Mouse (Mus musculus): ENCODE measurements around the gene Tmeff1. TPM values are rescaled to one million over a fixed set of nuclear protein-coding genes. Genes with fewer than 3 reads are reported as not detected.

The Tmeff1 gene
- polyA plus RNA-seq, 1 experiment from 2014 or later: 1.0 TPM

DNA sequence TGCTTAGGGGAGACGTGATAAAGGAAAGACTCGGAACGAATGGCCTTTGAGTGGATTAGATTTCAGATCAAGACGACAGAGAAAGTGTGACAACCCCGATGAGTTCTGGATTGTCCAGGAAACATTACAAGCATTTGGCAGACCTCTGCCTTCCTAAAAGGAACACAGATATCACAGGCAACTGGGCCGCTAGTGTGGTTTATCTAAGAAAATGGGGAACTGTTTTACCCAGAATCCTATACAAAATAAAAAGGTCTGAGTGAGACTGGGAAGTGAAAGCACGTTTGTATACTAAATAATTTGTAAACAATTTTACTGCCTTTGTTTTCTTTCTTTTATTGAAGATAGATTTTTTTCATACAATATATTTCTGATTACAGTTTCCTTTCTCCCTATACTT, 5.9 kb downstream of the Tmeff1 start:
- WGBS (ENCODE audit: insufficient replicate concordance): 33% methylated on average over 7 of the region's 7 CpGs
- H3K9me3 ChIP-seq (replicated peaks): no peaks in the 10 kb centered on the region
- no peak overlapping the region for H3K4me3 ChIP-seq (replicated peaks)
- no peak overlapping the region for H3K9ac ChIP-seq
- no peak for ATAC-seq (ENCODE audit: insufficient read depth)
- H3K27me3 ChIP-seq: peaks cover 11% of the 10 kb centered on the region
- H3K4me1 ChIP-seq (replicated peaks): no peaks in the 10 kb centered on the region
- no peak overlapping the region for H3K4me2 ChIP-seq
- no peak overlapping the region for H3K27ac ChIP-seq (replicated peaks)
- no peaks in the 10 kb centered on the region for H3K36me3 ChIP-seq (replicated peaks)

DNA sequence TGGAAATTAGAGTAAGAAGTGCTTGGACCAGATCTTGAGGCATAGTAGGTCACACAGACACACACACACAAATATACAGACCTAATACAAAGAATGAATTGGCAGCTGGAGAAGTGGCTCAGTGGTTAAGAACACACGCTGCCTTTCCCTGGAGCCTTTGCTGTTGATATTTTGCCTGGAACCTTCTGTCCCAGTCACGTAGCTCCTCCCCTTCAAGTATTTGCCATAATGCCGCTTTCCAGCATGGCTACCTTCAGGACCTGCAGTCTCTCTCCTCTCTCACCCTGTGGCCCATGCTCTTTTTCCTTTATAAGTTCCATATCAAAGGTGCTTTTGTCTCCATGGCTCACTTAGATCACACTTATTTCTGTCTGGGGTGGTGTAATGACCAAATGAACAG, 6.4 kb downstream of the Tmeff1 start:
- H3K4me3 ChIP-seq (replicated peaks): no peak overlapping the region
- 65% methylated on average over 3 of the region's 3 CpGs for WGBS (ENCODE audit: insufficient replicate concordance)
- no peaks in the 10 kb centered on the region for H3K9me3 ChIP-seq (replicated peaks)
- H3K4me2 ChIP-seq: no peak overlapping the region
- H3K27ac ChIP-seq (replicated peaks): no peak overlapping the region
- no peak overlapping the region for H3K9ac ChIP-seq
- H3K27me3 ChIP-seq: peaks cover 6% of the 10 kb centered on the region
- no peaks in the 10 kb centered on the region for H3K36me3 ChIP-seq (replicated peaks)
- H3K4me1 ChIP-seq (replicated peaks): no peaks in the 10 kb centered on the region
- ATAC-seq (ENCODE audit: insufficient read depth): no peak

DNA sequence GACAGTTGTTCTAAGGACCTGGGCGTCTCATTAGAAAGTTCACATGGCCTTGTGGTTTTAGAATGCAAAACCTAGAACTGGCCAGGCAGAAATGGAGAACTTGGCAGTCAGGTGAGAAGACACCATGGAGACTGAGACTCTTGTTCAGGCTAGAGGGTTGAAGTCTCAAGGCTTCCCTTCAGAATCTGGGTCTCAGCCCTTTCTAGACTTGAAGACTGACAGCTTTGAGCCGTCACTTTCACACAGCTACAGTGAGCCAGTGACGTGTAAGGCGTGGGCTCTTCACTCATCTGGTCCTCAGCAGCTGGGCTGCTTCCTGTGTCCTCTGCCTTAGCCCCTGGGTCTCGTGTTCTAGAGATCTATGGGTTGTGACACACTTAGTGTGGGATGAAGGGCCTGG, 7.4 kb downstream of the Tmeff1 start:
- no peak for ATAC-seq (ENCODE audit: insufficient read depth)
- WGBS (ENCODE audit: insufficient replicate concordance): 24% methylated on average over 5 of the region's 5 CpGs
- Histone ChIP-seq H3K9ac (no peak overlapping the region), H3K27me3 (no peaks in the 10 kb centered on the region), H3K36me3 (replicated peaks) (no peaks in the 10 kb centered on the region), H3K4me1 (replicated peaks) (no peaks in the 10 kb centered on the region), H3K9me3 (replicated peaks) (no peaks in the 10 kb centered on the region), H3K4me2 (no peak overlapping the region), H3K27ac (replicated peaks) (no peak overlapping the region), H3K4me3 (replicated peaks) (no peak overlapping the region)

DNA sequence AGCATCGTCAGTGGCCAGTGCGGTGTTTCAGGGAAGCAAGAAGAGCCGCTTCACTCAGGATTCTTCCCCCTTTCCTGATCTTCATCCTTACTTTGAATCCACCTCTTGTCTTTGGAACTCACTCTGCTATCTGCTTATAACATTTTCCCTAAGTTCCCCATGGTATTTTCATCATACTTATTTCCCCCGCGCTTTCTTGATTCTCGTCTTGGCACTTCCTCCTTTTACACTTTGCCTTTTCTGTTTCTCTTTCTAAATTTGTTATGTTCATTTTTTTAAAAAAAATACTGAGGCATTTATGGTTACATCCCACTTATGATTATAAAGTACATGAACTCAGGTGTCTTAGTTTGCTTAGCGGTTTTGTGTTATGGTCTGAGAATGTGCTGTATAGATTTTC, 7.9 kb downstream of the Tmeff1 start:
- Histone ChIP-seq H3K4me1 (replicated peaks) (no peaks in the 10 kb centered on the region), H3K9ac (no peak overlapping the region), H3K9me3 (replicated peaks) (no peaks in the 10 kb centered on the region), H3K27me3 (no peaks in the 10 kb centered on the region), H3K4me3 (replicated peaks) (no peak overlapping the region), H3K36me3 (replicated peaks) (no peaks in the 10 kb centered on the region), H3K4me2 (no peak overlapping the region), H3K27ac (replicated peaks) (no peak overlapping the region)
- ATAC-seq (ENCODE audit: insufficient read depth): no peak
- 59% methylated on average over 7 of the region's 7 CpGs for WGBS (ENCODE audit: insufficient replicate concordance)

DNA sequence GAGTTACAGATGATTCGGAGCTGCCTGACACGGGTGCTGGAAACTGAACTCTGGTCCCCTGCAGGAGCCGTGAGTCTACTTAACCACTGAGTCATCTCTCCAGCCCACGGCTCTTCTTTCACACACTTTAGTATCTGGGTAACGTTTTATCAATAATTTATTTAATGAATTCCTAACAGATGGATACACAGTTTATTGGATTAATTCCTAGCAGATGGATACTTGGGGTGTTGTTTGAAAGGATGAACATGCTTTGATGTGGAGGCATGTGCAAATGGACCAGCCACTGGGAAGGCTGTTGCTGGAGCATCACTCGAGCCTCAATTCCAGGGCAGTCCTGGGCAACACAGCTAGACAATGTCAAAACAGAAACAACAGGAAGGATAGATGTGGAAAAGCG, 11.1 kb downstream of the Tmeff1 start:
- no peaks in the 10 kb centered on the region for H3K36me3 ChIP-seq (replicated peaks)
- no peak overlapping the region for H3K9ac ChIP-seq
- no peaks in the 10 kb centered on the region for H3K9me3 ChIP-seq (replicated peaks)
- WGBS (ENCODE audit: insufficient replicate concordance): 78% methylated on average over 7 of the region's 7 CpGs
- H3K4me3 ChIP-seq (replicated peaks): no peak overlapping the region
- H3K27me3 ChIP-seq: no peaks in the 10 kb centered on the region
- no peak overlapping the region for H3K4me2 ChIP-seq
- no peaks in the 10 kb centered on the region for H3K4me1 ChIP-seq (replicated peaks)
- ATAC-seq (ENCODE audit: insufficient read depth): no peak
- H3K27ac ChIP-seq (replicated peaks): no peak overlapping the region

DNA sequence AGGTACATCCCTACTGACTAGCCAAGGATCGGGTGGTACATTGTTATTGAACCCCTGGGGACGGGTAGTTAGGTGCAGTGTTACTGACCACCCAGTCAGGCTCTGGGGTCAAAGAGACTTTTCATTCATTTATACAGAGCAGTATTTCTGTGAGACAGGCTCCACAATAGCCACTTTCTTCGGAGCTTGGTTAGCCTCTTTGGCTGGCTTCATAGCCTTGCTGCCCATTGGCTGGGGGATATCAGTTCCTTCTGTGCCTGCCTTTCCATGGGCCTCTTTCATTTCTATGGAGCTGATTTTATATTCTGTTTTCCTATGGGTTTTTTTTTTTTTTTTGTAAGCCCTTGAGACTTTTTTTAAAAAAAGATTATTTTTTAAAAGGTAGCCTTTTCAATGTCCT, 20.7 kb downstream of the Tmeff1 start:
- Histone ChIP-seq H3K4me1 (replicated peaks) (no peaks in the 10 kb centered on the region), H3K27ac (replicated peaks) (no peak overlapping the region), H3K9me3 (replicated peaks) (no peaks in the 10 kb centered on the region), H3K4me3 (replicated peaks) (no peak overlapping the region), H3K36me3 (replicated peaks) (no peaks in the 10 kb centered on the region), H3K9ac (no peak overlapping the region), H3K27me3 (no peaks in the 10 kb centered on the region), H3K4me2 (no peak overlapping the region)
- 74% methylated on average over 3 of the region's 3 CpGs for WGBS (ENCODE audit: insufficient replicate concordance)
- ATAC-seq (ENCODE audit: insufficient read depth): no peak

DNA sequence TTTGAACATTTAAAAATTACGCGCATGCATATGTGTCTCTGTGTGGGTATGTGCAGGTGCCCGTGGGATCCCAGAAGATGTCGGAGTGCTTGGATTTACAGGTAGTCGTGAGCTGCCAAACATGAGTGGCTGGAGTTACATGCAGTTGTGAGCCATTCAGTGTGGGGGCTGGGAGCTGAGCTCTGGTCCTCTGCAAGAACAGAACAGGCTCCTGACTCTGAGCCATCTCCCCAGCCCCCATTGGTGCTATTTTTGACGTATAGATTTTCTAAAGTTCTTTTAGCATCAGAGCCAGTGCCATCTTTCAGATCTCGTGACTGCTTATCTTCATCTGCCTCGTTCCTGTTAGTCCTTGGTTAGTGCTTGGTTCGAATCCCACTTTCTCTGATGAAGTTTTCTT, 24.5 kb downstream of the Tmeff1 start:
- Histone ChIP-seq H3K27me3 (no peaks in the 10 kb centered on the region), H3K36me3 (replicated peaks) (no peaks in the 10 kb centered on the region), H3K9me3 (replicated peaks) (no peaks in the 10 kb centered on the region), H3K4me2 (no peak overlapping the region), H3K4me1 (replicated peaks) (no peaks in the 10 kb centered on the region), H3K4me3 (replicated peaks) (no peak overlapping the region), H3K9ac (no peak overlapping the region), H3K27ac (replicated peaks) (no peak overlapping the region)
- WGBS (ENCODE audit: insufficient replicate concordance): 70% methylated on average over 9 of the region's 9 CpGs
- ATAC-seq (ENCODE audit: insufficient read depth): no peak

DNA sequence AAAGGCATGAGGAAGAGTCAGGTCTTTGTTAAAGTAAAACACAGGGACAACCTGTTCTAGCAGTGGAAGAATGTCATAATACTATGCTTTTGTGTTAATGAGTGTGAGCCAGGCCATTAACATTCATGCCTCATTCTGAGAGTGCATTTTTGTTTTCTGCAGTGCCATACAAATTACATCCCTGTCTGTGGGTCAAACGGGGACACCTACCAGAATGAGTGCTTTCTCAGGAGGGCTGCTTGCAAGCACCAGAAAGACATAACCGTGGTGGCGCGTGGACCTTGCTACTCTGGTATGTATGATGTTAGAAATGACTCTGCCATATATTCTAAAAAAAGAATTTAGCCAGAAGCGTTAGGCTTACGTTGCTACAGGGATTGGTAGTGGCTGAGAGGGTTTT, 25.3 kb downstream of the Tmeff1 start:
- H3K27ac ChIP-seq (replicated peaks): no peak overlapping the region
- 77% methylated on average over 6 of the region's 6 CpGs for WGBS (ENCODE audit: insufficient replicate concordance)
- H3K27me3 ChIP-seq: no peaks in the 10 kb centered on the region

DNA sequence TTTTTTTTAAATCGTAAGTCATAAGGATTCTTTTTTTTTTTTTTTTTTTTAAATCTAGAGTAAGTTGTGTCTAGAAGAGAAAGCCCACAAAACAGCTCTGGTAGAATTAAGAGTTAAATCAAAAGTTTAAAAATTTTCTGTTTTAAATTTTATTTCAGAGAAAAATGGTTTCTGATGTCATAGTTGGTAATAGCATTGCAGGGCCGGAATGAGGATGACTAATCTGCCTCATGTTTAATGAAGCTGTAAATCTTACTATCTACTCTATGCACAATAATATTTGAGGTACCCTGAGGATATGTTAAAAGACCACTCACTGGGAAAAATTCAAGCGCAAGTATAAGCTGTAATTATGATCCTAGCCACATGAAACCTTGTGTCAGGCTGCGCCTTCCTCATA, 30.5 kb downstream of the Tmeff1 start:
- Histone ChIP-seq H3K27me3 (no peaks in the 10 kb centered on the region), H3K9ac (no peak overlapping the region), H3K9me3 (replicated peaks) (no peaks in the 10 kb centered on the region), H3K4me2 (no peak overlapping the region), H3K4me1 (replicated peaks) (no peaks in the 10 kb centered on the region), H3K4me3 (replicated peaks) (no peak overlapping the region), H3K27ac (replicated peaks) (no peak overlapping the region), H3K36me3 (replicated peaks) (no peaks in the 10 kb centered on the region)
- WGBS (ENCODE audit: insufficient replicate concordance): 75% methylated on average over 4 of the region's 4 CpGs
- no peak for ATAC-seq (ENCODE audit: insufficient read depth)

More for the DNA sequence above, 25.3 kb downstream of the Tmeff1 start:
- no peak overlapping the region for H3K4me3 ChIP-seq (replicated peaks)
- H3K4me2 ChIP-seq: no peak overlapping the region
- H3K4me1 ChIP-seq (replicated peaks): no peaks in the 10 kb centered on the region
- no peak for ATAC-seq (ENCODE audit: insufficient read depth)
- H3K9ac ChIP-seq: no peak overlapping the region
- H3K9me3 ChIP-seq (replicated peaks): no peaks in the 10 kb centered on the region
- no peaks in the 10 kb centered on the region for H3K36me3 ChIP-seq (replicated peaks)

DNA sequence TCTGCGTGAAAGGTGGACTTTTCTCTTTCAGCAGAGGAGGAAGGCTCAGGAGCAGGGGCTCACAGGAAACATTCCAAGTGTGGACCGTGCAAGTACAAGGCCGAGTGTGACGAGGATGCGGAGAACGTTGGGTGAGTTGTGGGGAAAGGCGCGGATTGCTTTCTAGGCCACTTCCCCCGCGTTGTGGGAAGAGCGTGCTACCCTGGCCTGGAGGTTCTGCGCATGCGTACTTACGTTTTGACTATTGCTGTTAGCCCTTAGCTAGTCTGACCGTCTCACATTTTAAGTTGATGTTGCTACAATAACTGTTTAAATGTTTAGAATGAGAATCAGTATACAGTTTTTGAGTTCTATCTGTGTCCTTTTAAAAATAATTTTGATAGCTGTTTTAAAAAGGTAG, 32.2 kb downstream of the Tmeff1 start:
- Histone ChIP-seq H3K27ac (replicated peaks) (no peak overlapping the region), H3K4me3 (replicated peaks) (no peak overlapping the region), H3K4me2 (no peak overlapping the region), H3K36me3 (replicated peaks) (no peaks in the 10 kb centered on the region), H3K4me1 (replicated peaks) (no peaks in the 10 kb centered on the region), H3K9ac (no peak overlapping the region), H3K9me3 (replicated peaks) (no peaks in the 10 kb centered on the region), H3K27me3 (no peaks in the 10 kb centered on the region)
- 87% methylated on average over 15 of the region's 15 CpGs for WGBS (ENCODE audit: insufficient replicate concordance)
- no peak for ATAC-seq (ENCODE audit: insufficient read depth)

DNA sequence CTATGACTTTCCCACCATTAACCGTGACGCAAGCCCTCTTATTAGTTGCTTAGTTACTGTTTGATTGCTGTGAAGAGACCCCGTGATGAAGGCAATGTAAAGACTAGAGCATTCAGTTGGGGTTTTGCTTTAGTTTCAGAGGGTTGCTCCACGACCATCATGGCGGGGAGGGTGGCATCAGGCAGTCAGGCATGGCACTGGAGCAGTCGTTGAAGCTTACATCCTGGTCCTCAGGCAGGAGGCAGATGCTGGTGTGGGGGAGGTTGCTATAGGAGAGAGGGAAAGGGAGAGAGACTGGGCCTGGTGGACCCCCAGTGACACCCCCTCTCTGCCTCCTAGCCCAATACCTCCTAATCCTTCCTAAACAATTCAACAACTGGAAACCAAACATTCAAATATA, 35.1 kb downstream of the Tmeff1 start:
- H3K36me3 ChIP-seq (replicated peaks): no peaks in the 10 kb centered on the region
- no peak overlapping the region for H3K4me3 ChIP-seq (replicated peaks)
- no peak for ATAC-seq (ENCODE audit: insufficient read depth)
- no peaks in the 10 kb centered on the region for H3K27me3 ChIP-seq
- H3K4me2 ChIP-seq: no peak overlapping the region
- WGBS (ENCODE audit: insufficient replicate concordance): 76% methylated on average over 6 of the region's 6 CpGs
- H3K9ac ChIP-seq: no peak overlapping the region
- H3K27ac ChIP-seq (replicated peaks): no peak overlapping the region
- H3K9me3 ChIP-seq (replicated peaks): no peaks in the 10 kb centered on the region
- H3K4me1 ChIP-seq (replicated peaks): no peaks in the 10 kb centered on the region

DNA sequence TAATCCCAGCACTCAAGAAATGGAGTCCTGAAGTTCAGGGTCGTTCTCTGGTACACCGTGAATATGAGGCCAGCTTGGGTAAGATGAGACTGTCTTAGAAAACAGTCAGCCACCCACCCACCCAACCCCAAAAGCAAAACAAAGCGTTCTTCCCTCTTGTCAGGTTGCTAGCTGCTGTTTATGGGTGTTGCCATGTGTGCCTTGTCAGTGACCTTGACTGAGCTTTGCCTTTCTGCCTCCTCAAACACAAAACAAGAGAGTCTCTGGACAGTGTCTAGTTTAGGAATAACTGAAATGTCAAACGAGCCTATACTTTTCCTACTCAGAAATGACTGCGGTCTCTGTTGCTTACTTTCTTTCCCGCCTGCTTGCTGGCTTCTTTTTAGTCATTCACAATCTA, 37.3 kb downstream of the Tmeff1 start:
- ATAC-seq (ENCODE audit: insufficient read depth): no peak
- Histone ChIP-seq H3K4me3 (replicated peaks) (no peak overlapping the region), H3K4me2 (no peak overlapping the region), H3K27me3 (no peaks in the 10 kb centered on the region), H3K36me3 (replicated peaks) (no peaks in the 10 kb centered on the region), H3K27ac (replicated peaks) (no peak overlapping the region), H3K9ac (no peak overlapping the region), H3K9me3 (replicated peaks) (no peaks in the 10 kb centered on the region), H3K4me1 (replicated peaks) (no peaks in the 10 kb centered on the region)
- WGBS (ENCODE audit: insufficient replicate concordance): 69% methylated on average over 6 of the region's 6 CpGs
